Mouse (Mus musculus) layer of hippocampus, postnatal 25 days (tissue): ENCODE data around the gene Cdkal1. TPM values are rescaled to one million over a fixed set of nuclear protein-coding genes. Genes with fewer than 3 reads are reported as not detected.

Experiments
- DNase-seq, 2 experiments: peaks; one replicate each; pipeline ENCODE4 v3.0.0; 2022; ENCODE audit warnings: mixed read lengths in 2 of 2, low spot score in 1 of 2; ENCODE audit errors: extremely low spot score in 1 of 2
- total RNA-seq, 2 experiments: library from RNA; stranded (reverse); gene quantifications; 2 replicates each; pipeline ENCODE4 v1.2.3; 2021

The Cdkal1 gene
- total RNA-seq, 2 experiments from 2014 or later = 22.0 to 22.1 TPM

DNA sequence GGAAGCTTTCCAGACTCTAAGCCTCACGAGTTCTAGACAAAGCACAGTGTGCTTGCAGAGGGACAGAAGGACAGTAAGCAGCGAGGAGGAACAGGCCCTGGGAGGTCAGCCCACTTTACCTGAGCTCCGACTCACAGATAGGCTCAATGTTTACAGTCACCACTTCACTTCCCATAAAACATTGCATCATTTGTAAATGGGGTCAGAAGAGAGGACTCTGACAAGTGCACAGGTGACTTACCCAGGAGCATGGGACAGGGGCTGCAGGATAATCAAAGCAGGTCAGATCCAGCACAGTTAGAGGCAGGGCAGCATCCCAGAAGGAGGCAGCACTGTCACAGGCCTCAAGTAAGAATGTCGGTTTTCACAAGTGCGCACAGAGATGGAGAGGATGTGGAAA, 214.3 kb downstream of the Cdkal1 start:
- DNase-seq = no peak

GRCm38 (mm10) chr13:29640186-29640585, 215.3 kb downstream of the Cdkal1 start:
- no peak for DNase-seq

- DNase-seq = no peak
Measured at GRCm38 (mm10) chr13:29638303-29638702, 217.2 kb downstream of the Cdkal1 start.

- no peak for DNase-seq
Measured at GRCm38 (mm10) chr13:29637788-29638187, 217.7 kb downstream of the Cdkal1 start.

- DNase-seq = no peak
Measured at GRCm38 (mm10) chr13:29635581-29635980, 219.9 kb downstream of the Cdkal1 start.

DNA sequence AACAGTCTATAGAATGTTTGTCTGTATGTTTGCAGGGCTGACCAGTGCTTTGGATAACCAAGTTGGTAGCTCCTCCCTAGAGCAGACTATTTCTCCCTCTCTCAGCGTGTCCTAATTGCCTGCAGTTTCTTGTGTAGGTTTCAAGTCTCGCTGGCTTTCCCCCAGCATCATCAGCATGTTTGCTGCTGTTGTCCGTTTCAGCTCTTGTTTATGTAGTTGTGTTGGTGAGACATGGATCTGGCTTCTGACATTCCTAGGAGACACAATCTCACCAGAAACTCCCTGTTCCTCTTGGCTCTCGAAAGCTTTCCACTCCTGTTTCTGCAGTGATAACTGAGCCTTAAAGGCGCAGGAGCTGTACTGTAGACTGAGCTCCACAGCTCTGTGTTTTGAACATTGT, 224.1 kb downstream of the Cdkal1 start:
- no peak for DNase-seq

DNA sequence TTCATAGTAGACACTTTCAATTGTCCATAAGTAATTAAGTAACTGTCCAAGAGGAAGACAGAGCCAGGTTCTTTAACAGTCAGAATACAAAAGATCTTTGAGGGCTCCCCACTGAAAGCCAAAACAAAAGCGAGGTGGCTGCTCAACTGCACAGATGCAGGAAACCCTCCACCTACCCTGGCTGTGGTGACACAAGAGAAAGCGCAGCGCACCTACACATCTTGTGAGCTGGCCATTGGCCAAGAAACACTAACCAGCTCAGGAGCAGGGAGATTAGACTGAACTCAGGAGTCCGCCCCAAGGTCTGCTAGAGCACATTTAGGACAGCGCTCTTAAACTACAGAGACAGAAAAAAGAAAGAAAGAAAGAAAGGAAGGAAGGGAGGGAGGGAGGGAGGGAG, 226.9 kb downstream of the Cdkal1 start:
- no peak for DNase-seq

DNA sequence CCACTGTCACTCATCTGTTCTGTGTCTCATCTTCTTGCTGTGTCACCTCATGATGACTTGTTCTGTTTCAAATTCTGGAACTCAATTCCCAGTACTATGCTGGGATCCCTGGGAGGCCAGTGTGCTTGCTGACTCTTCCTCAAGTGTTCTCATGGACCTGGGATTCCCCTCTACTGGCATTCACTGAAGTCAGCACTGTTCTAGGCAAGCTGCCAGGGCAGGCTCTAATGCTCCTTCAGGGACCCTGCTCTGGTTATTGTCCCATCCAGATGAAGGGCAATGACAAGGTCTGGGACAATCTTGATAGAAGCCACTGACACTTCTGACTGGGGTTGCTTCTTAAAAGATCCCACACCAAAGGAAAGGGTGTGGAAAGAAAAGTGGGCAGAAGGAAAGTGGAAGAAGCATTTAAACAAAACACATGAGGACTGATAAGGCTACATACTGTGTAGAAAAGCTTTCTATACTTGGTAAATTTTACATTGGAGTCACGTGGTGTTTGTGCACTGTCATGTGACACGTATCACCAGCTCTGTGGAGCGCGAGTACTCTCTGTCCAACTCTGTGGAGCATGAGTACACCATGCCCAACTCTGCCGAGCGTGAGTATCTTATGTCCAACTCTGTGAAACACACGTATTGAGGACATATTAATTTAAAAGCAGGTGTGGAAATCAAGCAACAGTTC, 227.9 kb downstream of the Cdkal1 start:
- DNase-seq = no peak

DNA sequence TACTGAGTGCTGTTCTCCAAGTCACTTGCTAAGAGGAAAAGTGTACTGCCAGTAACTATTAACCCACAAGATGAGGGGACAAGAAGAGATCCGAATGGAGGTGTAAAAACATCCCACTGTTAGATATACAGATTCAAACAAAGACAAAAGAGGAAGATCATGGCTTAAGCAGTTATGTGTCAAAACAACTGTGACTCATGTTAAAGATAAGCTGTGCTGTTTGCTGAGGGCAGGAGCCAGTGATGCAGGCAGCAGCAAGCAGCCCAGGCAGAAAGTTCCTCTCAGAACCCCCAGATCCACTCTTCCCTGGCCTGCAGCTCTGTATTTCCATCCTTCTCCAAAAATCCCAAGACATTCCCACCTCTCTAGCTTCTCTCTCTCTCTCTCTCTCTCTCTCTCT, 230.5 kb downstream of the Cdkal1 start:
- no peak for DNase-seq

GRCm38 (mm10) chr13:29623636-29624239, 231.7 kb downstream of the Cdkal1 start:
- no peak for DNase-seq

DNA sequence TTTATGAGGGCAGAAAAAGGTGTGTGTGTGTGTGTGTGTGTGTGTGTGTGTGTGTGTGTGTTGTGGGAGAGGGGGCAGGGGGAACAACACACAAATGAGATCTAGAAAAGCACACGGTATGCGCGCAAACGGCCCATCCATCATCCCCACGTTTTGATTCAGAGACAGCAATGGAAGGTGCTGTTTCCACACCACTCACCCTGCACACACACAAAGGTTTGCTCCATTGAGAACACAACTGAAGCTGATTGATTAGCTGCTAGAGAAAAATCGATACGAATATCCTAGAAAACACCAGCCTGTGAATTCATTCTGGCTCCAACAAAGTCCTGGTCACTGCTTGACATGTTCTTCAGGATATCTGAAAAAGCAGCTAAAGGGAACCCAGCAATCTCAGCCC, 233.6 kb downstream of the Cdkal1 start:
- no peak for DNase-seq

- DNase-seq = no peak
Measured at GRCm38 (mm10) chr13:29621363-29621762, 234.1 kb downstream of the Cdkal1 start.

DNA sequence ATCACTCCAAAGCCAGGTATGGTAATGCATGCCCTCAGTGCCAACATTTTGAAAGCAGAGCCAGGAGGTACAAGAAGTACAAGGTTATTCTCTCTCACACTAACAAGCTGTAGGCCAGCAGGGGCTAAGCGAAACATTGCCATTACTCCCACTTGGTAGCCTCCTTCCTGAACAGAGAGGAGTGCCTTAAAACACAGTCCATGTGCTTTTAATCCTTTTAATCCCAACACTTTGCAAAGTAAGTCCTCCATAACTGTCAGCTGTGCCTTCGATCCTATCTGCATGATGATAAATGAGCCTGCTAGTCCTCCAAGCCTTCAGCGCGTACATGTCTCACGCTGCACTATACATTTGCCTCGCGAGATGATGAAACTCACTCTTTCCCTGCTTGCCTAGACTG, 234.6 kb downstream of the Cdkal1 start:
- no peak for DNase-seq

- DNase-seq = no peak
Measured at GRCm38 (mm10) chr13:29616654-29617171, 238.8 kb downstream of the Cdkal1 start.

GRCm38 (mm10) chr13:29615987-29616386, 239.5 kb downstream of the Cdkal1 start:
- DNase-seq = no peak

DNA sequence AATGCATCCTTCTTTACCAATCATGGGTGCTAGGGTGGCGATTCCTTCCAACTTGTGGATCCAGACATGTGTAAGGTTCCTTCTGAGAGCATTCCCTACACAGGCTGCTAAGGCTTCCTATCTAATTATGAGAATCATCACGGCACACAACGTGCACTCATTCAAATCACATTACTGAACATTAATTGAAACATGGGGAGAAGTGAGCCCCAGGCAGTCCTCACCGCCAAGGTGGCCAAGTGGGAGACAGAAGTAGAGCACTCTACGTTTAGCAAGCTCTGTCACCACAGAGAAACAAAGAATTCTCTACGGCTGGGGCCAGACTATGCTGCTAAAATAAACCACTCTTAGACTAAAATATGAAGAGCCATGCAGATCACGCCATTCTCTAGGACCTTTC, 240.4 kb downstream of the Cdkal1 start:
- no peak for DNase-seq

DNA sequence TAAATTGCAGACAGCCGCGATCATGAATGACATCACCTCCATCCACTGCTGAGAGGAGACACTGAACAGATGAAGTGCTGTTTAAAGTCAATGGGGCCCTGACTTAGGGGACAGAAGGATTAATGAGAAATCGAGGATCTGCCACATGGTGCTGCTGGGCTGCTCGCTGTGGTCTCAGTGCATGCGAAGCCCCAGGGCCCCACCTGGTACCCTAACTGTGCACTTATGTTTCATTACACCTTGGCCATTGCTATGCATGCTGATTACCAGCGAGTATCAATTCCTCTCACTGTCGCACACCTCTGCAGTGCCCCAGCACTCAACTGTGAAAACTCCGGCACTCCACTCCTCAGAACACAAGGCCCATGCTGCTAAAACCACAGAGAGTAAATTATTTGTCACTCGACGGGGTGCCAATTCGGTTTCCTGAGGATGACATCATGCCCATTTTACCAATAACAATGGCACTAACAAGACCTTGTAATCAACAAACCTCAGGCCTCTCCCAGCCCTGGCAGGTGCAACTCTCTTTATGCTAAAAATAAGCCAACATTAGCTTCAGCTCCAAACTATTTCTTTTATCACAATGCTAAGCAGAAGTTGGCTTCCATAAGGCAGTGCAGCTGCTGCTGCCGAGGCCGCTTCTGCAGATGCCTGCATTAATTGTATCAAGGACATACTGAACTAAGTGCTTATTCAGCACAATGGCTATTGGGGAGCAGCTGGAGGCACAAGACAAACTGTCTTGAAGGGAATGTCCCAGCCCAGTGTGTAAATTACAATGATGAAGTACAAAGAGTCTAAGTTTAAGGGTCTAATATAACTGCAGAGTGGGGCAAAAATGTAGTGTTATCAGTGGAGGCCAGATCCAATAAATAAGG, 245.2 kb downstream of the Cdkal1 start:
- no peak for DNase-seq

- DNase-seq = no peak
Measured at GRCm38 (mm10) chr13:29609441-29609840, 246.0 kb downstream of the Cdkal1 start.

- peak in 1 of 2 experiments; percentile 66 for DNase-seq
Measured at GRCm38 (mm10) chr13:29604241-29604640, 251.2 kb downstream of the Cdkal1 start.

- DNase-seq = no peak
Measured at GRCm38 (mm10) chr13:29603597-29603996, 251.9 kb downstream of the Cdkal1 start.

DNA sequence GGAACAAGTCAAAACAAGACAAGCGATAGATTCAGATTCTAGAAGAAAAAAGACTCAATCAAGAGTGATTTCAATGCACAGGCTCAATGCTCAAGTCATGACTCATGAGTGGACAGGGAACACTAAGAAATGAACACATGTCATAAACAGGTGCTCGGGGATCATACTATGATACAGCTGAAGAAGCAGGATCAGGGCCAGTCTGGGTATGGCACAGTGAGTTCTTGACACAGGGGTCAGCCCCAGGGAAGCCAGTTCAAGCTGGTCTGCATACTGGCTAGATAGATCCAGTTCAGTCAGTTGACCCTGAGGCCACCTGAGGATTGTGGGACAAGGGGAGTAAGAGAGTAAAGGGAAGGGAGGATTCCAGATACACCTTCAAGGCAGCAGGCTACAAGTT, 254.4 kb downstream of the Cdkal1 start:
- DNase-seq = no peak
